Mouse (Mus musculus) CD4-positive, CD25-positive, alpha-beta regulatory T cell, adult 9 weeks (primary cell): Measurements from ENCODE around the gene Spam1. TPM values are rescaled to one million over a fixed set of nuclear protein-coding genes. Genes with fewer than 3 reads are reported as not detected.

Experiments
- polyA plus RNA-seq: library from polyadenylated mRNA; unstranded; fragments of 100-300 nt; shearing (Covaris generic); gene quantifications from one replicate; pipeline ENCODE4 v1.2.1, GENCODE M21; 2017

Gene Spam1
- polyA plus RNA-seq: not detected

DNA sequence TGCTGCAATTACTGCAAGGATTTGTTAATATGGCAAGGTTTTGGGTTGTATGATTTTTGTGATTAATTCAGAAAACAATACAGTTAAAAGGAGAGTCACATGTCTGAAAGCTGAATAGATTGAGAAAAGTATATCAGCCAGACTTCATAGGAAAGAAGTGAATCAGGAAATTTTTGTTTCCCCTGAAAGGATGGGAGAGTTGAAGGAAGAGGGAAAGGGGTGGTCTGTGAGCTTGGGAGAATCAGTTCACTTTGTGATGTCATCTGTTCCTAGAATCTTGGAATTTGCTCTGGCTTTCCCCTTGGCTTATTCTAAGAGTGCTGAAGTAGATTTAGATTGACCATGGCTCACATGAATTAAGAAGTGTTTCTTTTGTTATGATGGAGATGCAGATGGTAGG lies at the start of gene Spam1:
Gene Spam1, plus strand, starts transcription at position 301 of the 400 bp plus-strand sequence.

DNA sequence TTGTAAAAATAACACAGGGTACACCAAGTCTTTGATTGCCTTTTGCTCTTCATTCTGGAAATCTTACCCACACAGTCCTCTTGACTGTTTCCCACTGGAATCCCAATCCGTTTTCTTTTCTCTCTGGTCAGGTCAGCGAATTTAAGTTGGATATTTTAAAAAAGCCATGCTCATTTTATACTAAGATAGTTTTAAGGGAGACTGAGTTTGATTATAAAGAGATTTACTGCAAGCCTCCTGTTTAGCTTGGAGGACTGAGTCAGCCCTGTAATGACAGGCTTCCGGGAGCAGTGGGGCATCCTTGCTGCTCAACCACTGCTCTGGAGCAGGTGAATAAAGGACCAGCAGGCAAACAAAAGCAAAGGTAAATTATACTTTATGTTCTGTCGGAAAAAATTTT lies 43.0 kb upstream of the Spam1 start, which contains the start of gene Hyal4:
Gene Hyal4, plus strand, starts transcription at position 301 of the 400 bp plus-strand sequence.

Other genes starting within 250 kb of the Spam1 start
- gene Lmod2, start 193.4 kb upstream of the Spam1 start, polyA plus RNA-seq: not detected
- gene Wasl, start 126.2 kb upstream of the Spam1 start, polyA plus RNA-seq: 9.4 TPM
- not detected for gene Hyal6, start 57.9 kb upstream of the Spam1 start, polyA plus RNA-seq
- gene Hyal4, start 42.9 kb upstream of the Spam1 start, polyA plus RNA-seq: not detected
- not detected for gene Hyal5, start 66.8 kb downstream of the Spam1 start, polyA plus RNA-seq
- not detected for gene Tmem229a, start 165.1 kb downstream of the Spam1 start, polyA plus RNA-seq